Mouse (Mus musculus): Measurements from ENCODE around the gene Atp1a3. TPM values are rescaled to one million over a fixed set of nuclear protein-coding genes. Genes with fewer than 3 reads are reported as not detected.

Atp1a3 gene
- polyA plus RNA-seq, 2 experiments, result 0.38 to 0.60 TPM

DNA sequence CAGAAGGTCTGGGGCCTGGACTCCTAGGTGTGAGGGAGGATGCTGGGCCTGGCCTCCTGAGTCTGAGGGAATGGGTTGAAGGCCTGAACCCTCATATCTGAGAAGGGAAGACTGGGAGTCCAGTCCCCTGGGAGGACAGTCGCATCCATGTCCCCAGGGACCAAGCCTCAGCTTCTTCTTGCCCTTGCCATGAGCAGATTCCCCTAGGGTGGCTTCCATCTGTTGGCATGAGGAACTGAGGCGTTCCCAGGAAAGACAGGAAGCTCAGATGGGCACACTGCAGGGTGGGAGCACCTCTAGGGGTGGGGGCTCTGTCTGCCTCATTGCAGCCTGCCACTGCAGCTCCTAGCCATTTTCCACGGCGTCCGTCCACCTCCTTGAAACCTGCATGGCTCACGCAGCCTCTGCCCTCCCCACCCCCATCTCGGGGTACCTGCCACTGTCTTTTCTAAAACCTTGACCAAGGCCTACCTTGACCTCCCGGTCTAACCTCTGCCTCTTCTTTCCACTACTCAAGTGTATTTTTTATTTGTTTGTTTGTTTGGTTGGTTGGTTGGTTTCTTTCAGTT, 1.9 kb downstream of the Atp1a3 start:
- DNase-seq (ENCODE audit: low read depth in 3 of 3, low spot score in 3 of 3) (no peak), ATAC-seq (ENCODE audit: insufficient read depth) (no peak)
- Histone ChIP-seq H3K27ac (no peak overlapping the region), H3K4me1 (replicated peaks; ENCODE audit: control insufficient read depth in 2 of 2, insufficient read depth in 2 of 2, low read length in 1 of 2) (no peaks in the 10 kb centered on the region), H3K4me2 (ENCODE audit: low read depth) (no peak overlapping the region), H3K9ac (replicated peaks) (no peak overlapping the region), H3K4me3 (ENCODE audit: insufficient read depth in 1 of 2, low read depth in 2 of 2, low read length in 2 of 2) (no peak overlapping the region), H3K27me3 (ENCODE audit: control insufficient read depth, insufficient read depth, low read length) (peaks cover 33% of the 10 kb centered on the region), H3K9me3 (ENCODE audit: control insufficient read depth, low read length) (no peaks in the 10 kb centered on the region), H3K36me3 (replicated peaks; ENCODE audit: control insufficient read depth, insufficient read depth, low read depth) (no peaks in the 10 kb centered on the region)
- 63% methylated on average over 8 of the region's 8 CpGs for WGBS (ENCODE audit: insufficient replicate concordance)
- TF ChIP-seq CTCF (IDR thresholded peaks at IDR 0.05; ENCODE audit: low read depth) (no peak), EP300 (IDR thresholded peaks at IDR 0.05; ENCODE audit: low read depth) (no peak)

DNA sequence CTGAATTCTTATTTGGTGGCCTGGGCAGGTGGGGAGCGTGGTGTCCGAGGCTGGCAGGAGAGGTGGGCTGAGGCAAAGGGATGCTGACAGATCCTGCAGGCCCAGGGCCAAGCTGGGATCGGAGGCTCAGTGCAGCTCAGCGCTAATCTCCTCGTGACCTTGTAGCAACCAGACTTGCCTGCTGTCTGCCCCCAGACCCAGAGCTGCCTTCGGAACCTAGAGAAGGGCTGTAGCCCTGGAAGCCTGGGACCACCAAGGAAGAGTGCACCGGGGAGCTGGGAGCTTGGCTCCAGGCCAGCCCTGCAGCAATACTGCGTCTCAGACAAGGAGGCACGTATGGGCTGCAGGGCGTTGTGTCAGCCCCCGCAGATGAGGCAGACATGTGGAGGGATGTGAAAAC, 2.5 kb downstream of the Atp1a3 start:
- Histone ChIP-seq H3K4me1 (replicated peaks; ENCODE audit: control insufficient read depth in 2 of 2, insufficient read depth in 2 of 2, low read length in 1 of 2) (no peaks in the 10 kb centered on the region), H3K4me2 (ENCODE audit: low read depth) (no peak overlapping the region), H3K4me3 (ENCODE audit: insufficient read depth in 1 of 2, low read depth in 2 of 2, low read length in 2 of 2) (no peak overlapping the region), H3K27me3 (ENCODE audit: control insufficient read depth, insufficient read depth, low read length) (peaks cover 29% of the 10 kb centered on the region), H3K27ac (no peak overlapping the region), H3K9me3 (ENCODE audit: control insufficient read depth, low read length) (no peaks in the 10 kb centered on the region), H3K36me3 (replicated peaks; ENCODE audit: control insufficient read depth, insufficient read depth, low read depth) (no peaks in the 10 kb centered on the region), H3K9ac (replicated peaks) (no peak overlapping the region)
- 51% methylated on average over 11 of the region's 11 CpGs for WGBS (ENCODE audit: insufficient replicate concordance)
- no peak for TF ChIP-seq EP300 (IDR thresholded peaks at IDR 0.05; ENCODE audit: low read depth)
- DNase-seq (ENCODE audit: low read depth in 3 of 3, low spot score in 3 of 3) (no peak), ATAC-seq (ENCODE audit: insufficient read depth) (no peak)

DNA sequence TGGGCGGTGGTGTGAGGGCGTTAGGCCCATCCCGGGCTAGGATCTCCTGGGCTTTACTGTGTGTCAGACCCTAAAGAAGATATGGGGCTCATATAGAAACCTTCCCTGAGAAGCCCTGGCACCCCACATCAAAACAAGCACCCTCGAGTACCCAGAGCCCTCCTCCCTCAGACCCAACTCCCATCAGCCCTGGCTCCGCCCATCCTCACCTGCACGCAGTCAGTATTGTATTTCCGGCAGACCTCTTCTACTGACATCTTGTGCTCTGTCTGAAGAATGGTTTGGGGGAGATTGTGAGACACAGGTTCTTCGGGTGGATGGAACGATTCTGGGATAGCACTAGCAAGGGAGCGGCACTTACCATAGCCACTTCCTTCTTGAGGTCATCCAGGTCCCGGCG, 5.0 kb downstream of the Atp1a3 start:
- DNase-seq (ENCODE audit: low read depth in 3 of 3, low spot score in 3 of 3) (no peak), ATAC-seq (ENCODE audit: insufficient read depth) (no peak)
- Histone ChIP-seq H3K4me2 (ENCODE audit: low read depth) (no peak overlapping the region), H3K27ac (no peak overlapping the region), H3K27me3 (ENCODE audit: control insufficient read depth, insufficient read depth, low read length) (peaks cover 11% of the 10 kb centered on the region), H3K9me3 (ENCODE audit: control insufficient read depth, low read length) (no peaks in the 10 kb centered on the region), H3K9ac (replicated peaks) (no peak overlapping the region), H3K4me3 (ENCODE audit: insufficient read depth in 1 of 2, low read depth in 2 of 2, low read length in 2 of 2) (no peak overlapping the region), H3K4me1 (replicated peaks; ENCODE audit: control insufficient read depth in 2 of 2, insufficient read depth in 2 of 2, low read length in 1 of 2) (no peaks in the 10 kb centered on the region), H3K36me3 (replicated peaks; ENCODE audit: control insufficient read depth, insufficient read depth, low read depth) (no peaks in the 10 kb centered on the region)
- TF ChIP-seq CTCF (IDR thresholded peaks at IDR 0.05; ENCODE audit: low read depth) (no peak), EP300 (IDR thresholded peaks at IDR 0.05; ENCODE audit: low read depth) (no peak)
- WGBS (ENCODE audit: insufficient replicate concordance), result 51% methylated on average over 12 of the region's 12 CpGs

DNA sequence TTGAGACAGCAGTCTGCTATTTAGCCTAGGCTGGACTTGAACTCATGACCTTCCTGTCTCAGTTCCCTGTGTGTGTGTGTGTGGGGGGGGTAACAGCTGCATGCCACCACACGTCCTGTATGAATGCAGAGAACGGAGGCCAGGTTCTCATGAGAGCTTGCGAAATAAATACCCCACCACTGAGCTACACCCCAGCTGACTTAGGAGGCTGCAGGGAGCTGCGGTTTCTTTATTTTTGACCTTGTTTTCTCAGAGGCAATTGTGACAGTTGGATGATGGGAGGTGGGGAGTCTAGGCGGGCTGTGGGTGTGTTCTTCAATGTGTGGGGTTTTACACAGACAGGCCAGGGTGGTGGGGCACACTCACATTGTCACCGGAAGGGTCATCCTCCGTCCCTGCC, 5.5 kb downstream of the Atp1a3 start:
- Histone ChIP-seq H3K27ac (no peak overlapping the region), H3K27me3 (ENCODE audit: control insufficient read depth, insufficient read depth, low read length) (peaks cover 6% of the 10 kb centered on the region), H3K9ac (replicated peaks) (no peak overlapping the region), H3K4me3 (ENCODE audit: insufficient read depth in 1 of 2, low read depth in 2 of 2, low read length in 2 of 2) (no peak overlapping the region), H3K4me2 (ENCODE audit: low read depth) (no peak overlapping the region), H3K36me3 (replicated peaks; ENCODE audit: control insufficient read depth, insufficient read depth, low read depth) (no peaks in the 10 kb centered on the region), H3K9me3 (ENCODE audit: control insufficient read depth, low read length) (no peaks in the 10 kb centered on the region), H3K4me1 (replicated peaks; ENCODE audit: control insufficient read depth in 2 of 2, insufficient read depth in 2 of 2, low read length in 1 of 2) (no peaks in the 10 kb centered on the region)
- no peak for ATAC-seq (ENCODE audit: insufficient read depth)
- TF ChIP-seq CTCF (IDR thresholded peaks at IDR 0.05; ENCODE audit: low read depth) (no peak), EP300 (IDR thresholded peaks at IDR 0.05; ENCODE audit: low read depth) (no peak)
- WGBS (ENCODE audit: insufficient replicate concordance), result 43% methylated on average over 7 of the region's 7 CpGs
- DNase-seq (ENCODE audit: low read depth in 3 of 3, low spot score in 3 of 3), result no peak

DNA sequence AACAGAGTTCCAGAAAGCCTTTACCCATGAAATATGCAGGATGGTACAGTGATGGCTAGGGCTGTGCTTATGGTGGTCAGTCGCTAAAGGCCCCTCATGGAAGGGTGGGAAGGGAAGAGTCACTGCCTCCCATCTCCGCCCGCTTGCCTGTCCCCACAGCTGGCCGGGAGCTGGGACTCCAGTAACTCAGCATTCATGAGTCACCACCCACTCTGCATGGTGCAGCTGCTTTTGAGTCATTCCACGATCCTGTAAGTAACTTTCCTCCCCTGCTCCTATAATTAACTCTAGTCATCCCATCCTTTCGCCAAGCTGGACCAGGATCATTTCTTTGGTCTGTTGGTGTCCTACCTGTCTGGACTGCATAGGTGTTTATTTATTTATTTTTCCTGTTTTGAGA, 12.7 kb downstream of the Atp1a3 start:
- DNase-seq (ENCODE audit: low read depth in 3 of 3, low spot score in 3 of 3), result no peak
- H3K27ac ChIP-seq, result no peak overlapping the region
- no peak for TF ChIP-seq EP300 (IDR thresholded peaks at IDR 0.05; ENCODE audit: low read depth)
- no peak for TF ChIP-seq CTCF (IDR thresholded peaks at IDR 0.05; ENCODE audit: low read depth)
- 59% methylated on average over 6 of the region's 6 CpGs for WGBS (ENCODE audit: insufficient replicate concordance)
- no peak overlapping the region for H3K4me2 ChIP-seq (ENCODE audit: low read depth)
- no peak overlapping the region for H3K4me3 ChIP-seq (ENCODE audit: insufficient read depth in 1 of 2, low read depth in 2 of 2, low read length in 2 of 2)
- H3K9ac ChIP-seq (replicated peaks), result no peak overlapping the region
- ATAC-seq (ENCODE audit: insufficient read depth), result no peak
- no peaks in the 10 kb centered on the region for H3K4me1 ChIP-seq (replicated peaks; ENCODE audit: control insufficient read depth in 2 of 2, insufficient read depth in 2 of 2, low read length in 1 of 2)
- H3K36me3 ChIP-seq (replicated peaks; ENCODE audit: control insufficient read depth, insufficient read depth, low read depth), result no peaks in the 10 kb centered on the region
- H3K9me3 ChIP-seq (ENCODE audit: control insufficient read depth, low read length), result no peaks in the 10 kb centered on the region
- H3K27me3 ChIP-seq (ENCODE audit: control insufficient read depth, insufficient read depth, low read length), result no peaks in the 10 kb centered on the region
